Mouse (Mus musculus) c-Kit-positive CD71-positive TER-119-positive erythroid progenitor cells, embryonic 14.5 days (primary cell): ENCODE measurements around the gene Sdf2.
A peak's percentile ranks its signal among the peaks of the same experiment; 100 is the strongest.
"Not testable (repeated sequence)": the region's sequence is repeated elsewhere in the genome, so short reads cannot be mapped to it uniquely, and the experiment has no call there.

Experiments
- DNase-seq: peaks from one replicate; pipeline ENCODE4 v3.0.0-alpha.2; 2013; ENCODE audit warnings: low spot score

Sdf2 gene

GRCm38 (mm10) chr11:78261380-78262352 lies 16.1 kb downstream of the Sdf2 start, which contains the start of gene 2610507B11Rik:
2610507B11Rik (plus strand) TSS chr11:78261752.
- peak; percentile 90 for DNase-seq

- peak; percentile 61 for DNase-seq
These were observed 17.0 kb downstream of the Sdf2 start for GRCm38 (mm10) chr11:78262550-78262949.

- DNase-seq, result no peak
These were observed 20.0 kb downstream of the Sdf2 start for GRCm38 (mm10) chr11:78265571-78265970.

GRCm38 (mm10) chr11:78271986-78272385 lies 26.4 kb downstream of the Sdf2 start:
- no peak for DNase-seq

- DNase-seq, result no peak
These were observed 30.1 kb downstream of the Sdf2 start for GRCm38 (mm10) chr11:78275596-78275995.

GRCm38 (mm10) chr11:78276169-78276568 lies 30.6 kb downstream of the Sdf2 start:
- not testable (repeated sequence) for DNase-seq

GRCm38 (mm10) chr11:78278853-78279252 lies 33.3 kb downstream of the Sdf2 start:
- no peak for DNase-seq

GRCm38 (mm10) chr11:78279586-78279985 lies 34.0 kb downstream of the Sdf2 start:
- DNase-seq, result no peak

- no peak for DNase-seq
These were observed 43.7 kb downstream of the Sdf2 start for GRCm38 (mm10) chr11:78289146-78289763.

GRCm38 (mm10) chr11:78290654-78291053 lies 45.1 kb downstream of the Sdf2 start, which contains the start of gene BC030499:
BC030499 (plus strand) TSS chr11:78290841.
- no peak for DNase-seq

GRCm38 (mm10) chr11:78294585-78294984 lies 49.0 kb downstream of the Sdf2 start:
- no peak for DNase-seq

- DNase-seq, result no peak
These were observed 55.4 kb downstream of the Sdf2 start for GRCm38 (mm10) chr11:78300917-78301316.

- peak; percentile 88 for DNase-seq
These were observed 56.0 kb downstream of the Sdf2 start, which contains the start of gene Spag5 for GRCm38 (mm10) chr11:78301357-78302084. Spag5 (plus strand) TSS chr11:78301529.
